Mouse (Mus musculus) urinary bladder, postnatal 4 days (tissue): Measurements from ENCODE around the gene Zfp786.

Source experiments
- DNase-seq, 2 experiments: peaks; one replicate each; pipeline ENCODE4 v3.0.0; 2021 to 2022; ENCODE audit warnings: low spot score in 2 of 2

Zfp786 gene

DNA sequence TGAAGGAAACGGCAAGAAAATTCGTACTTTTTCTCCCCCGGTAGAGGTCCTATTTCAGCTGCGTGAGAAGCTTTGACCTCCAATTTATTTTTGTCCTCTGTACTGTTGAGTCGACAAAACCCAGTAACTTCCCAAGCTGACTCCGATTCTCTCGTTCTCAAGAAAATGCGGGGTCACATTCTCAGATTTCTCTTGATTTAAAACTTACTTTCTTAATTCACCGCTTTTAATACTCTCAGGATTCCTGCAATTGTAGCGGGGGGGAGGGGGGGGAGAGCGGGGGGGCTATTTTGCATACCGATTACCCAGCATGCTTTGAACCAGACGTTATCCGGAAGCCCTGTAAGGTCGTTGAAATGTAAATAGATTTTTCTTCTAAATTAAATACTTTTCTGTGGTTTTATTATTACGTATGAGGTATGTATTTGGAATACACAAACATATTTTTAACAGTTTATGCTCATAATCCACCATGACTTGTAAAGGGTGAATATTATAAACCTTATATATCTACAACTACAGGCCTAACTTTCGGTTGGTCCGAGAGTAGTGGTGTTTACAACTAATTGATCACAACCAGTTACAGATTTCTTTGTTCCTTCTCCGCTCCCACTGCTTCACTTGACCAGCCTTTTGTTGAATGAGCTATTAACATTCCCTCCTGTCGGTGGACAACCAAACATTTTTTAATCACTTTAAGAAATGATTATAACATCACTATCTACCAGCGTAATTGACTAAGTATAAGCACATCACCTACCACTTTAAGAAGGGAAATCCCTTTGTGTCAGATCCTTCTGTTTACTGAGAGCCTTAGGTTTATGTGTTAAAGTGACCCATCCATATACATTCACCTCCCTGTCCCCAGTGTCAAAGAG lies 49.3 kb downstream of the Zfp786 start:
- peak; percentile 17 to 43 for DNase-seq

- DNase-seq = peak in 1 of 2 experiments; percentile 2
Observed at GRCm38 (mm10) chr6:47780576-47781013, 50.1 kb downstream of the Zfp786 start.

GRCm38 (mm10) chr6:47771760-47772159 lies 58.9 kb downstream of the Zfp786 start:
- DNase-seq = peak in 1 of 2 experiments; percentile 16

DNA sequence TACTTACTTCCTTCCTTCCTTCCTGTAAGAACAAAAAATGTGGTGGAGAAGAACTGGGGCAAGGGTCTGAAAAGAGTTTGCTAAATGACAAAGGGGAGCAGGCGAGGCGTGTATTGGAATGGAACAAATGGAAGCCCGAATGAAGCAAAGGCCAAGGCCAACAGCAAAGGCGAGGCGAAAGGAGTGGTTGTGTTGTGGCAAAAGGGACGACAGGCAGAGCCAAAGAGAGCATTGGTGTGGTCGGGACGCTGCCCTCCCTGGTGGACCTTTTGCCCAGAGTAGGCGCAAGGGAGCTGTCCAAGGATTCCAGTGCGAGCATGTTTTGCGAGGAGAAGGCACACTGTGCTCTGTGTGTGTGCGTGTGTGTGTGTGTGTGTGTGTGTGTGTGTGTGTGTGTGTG lies 59.6 kb downstream of the Zfp786 start:
- peak in 1 of 2 experiments; percentile 15 for DNase-seq

DNA sequence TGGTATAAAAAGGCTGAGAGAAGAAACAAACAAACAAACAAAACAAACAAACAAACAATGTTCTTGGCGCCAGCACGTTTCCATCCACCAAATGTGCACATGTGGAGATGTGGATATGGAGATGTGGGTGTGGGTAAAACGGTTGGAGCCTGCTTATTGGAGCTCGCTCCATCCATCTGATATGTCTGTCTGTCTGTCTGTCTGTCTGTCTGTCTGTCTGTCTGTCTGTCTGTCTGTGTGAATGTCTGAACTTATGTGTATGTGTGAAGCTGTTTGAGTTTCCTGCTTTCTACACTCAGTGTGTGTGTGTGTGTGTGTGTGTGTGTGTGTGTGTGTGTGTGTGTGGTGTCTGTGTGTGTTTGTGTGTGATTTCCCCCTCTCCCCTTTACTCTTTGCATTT lies 60.8 kb downstream of the Zfp786 start:
- DNase-seq = peak in 1 of 2 experiments; percentile 14
